Mouse (Mus musculus): ENCODE data around the gene Copz1.

GRCm38 (mm10) chr15:103242885-103243284 is 29.6 kb upstream of the Copz1 start:
- TF ChIP-seq CTCF (IDR thresholded peaks at IDR 0.05; ENCODE audit: borderline replicate concordance, insufficient read depth, low read length) (no peak), POLR2A (IDR thresholded peaks at IDR 0.05; ENCODE audit: low read depth, low read length) (no peak)

Measured in embryonic fibroblast, embryonic 13.5 days (primary cell).